Mouse (Mus musculus) v-Abl transformed pro-B cells (cell line): ENCODE results near the gene Palm2.

Experiments used
- in situ Hi-C, 2 experiments: fragments of 400-800 bp; cut with MboI; formaldehyde crosslinking; loops; one replicate each; pipeline ENCODE4 v1.15.1; 2025; ENCODE audit not compliant: unreplicated experiment in 2 of 2

Gene Palm2

DNA sequence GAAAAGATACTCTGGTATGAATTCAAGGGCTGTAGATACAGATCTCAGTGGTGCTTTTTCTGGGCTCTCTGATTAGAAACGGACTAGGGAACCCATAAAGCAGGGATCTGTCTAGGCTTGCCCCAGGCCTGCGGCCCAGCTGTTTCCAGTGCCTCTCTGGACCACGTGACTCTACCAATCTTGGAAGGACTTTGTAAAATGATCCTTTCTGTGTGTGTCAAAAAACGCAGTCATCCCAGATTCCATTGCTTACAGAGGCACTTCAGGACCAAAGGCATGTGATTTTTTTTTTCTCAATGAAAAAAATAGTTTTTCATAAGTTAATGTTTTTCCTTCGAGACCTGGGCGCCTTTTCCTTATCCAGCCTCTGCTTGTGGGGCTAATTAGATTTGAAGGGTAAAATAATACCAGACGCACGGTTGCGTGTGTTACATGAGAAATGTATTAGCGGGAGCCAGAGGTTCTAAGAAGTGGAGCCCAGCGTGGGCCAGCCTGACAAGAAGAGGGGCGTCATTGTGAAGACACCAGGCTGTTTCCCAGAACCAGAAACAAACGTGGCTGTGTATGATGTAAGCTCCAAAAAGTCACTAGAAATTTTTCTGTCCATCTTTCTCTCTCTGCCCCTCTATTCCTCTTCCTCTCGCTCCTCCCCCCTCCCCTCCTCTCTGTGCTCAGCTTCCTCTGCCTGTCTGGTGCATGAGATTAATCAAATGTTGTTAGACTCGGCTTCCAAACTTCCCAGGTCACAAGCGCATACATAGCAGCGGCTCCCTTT, 177.4 kb downstream of the Palm2 start:
- in situ Hi-C loops, result no loop called here

DNA sequence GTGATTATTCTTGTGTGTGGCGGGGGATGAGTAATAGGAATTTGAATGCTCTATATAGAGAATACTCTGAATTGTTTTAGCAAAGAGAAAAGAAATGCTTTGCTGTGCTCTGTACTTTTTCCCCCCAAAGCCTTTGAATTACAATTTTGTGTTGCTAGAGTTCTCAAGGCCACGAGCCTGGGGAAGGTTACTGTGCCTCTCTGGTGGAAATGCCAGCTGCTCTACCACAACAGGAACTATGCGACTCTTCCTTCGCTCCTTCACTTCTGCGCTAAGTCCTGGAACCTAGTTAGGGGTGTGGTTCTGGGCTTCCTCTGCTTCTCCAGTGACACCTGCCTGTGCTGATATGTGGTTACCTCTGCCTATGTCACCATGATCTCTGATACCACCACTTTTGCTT, 178.7 kb downstream of the Palm2 start:
- in situ Hi-C loops, result no loop called here

DNA sequence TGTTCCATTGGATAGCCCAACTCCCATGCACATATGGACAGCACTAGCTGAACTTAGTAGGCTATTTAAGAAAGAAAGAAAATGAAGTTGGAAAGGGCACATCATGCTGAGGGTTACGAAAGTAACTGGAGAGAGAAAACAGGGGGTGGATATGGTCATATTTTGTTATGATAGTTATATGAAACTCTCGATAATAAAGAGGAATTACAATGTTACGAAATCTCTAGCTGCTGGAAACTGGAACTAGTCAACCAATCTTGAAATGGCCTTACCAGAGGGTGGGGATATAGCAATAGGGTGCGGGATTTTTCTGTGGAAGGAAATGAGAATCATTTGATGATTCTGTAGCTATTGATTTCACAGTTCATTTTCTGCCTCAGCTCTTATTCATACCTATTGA, 180.6 kb downstream of the Palm2 start:
- in situ Hi-C loops, result no loop called here

DNA sequence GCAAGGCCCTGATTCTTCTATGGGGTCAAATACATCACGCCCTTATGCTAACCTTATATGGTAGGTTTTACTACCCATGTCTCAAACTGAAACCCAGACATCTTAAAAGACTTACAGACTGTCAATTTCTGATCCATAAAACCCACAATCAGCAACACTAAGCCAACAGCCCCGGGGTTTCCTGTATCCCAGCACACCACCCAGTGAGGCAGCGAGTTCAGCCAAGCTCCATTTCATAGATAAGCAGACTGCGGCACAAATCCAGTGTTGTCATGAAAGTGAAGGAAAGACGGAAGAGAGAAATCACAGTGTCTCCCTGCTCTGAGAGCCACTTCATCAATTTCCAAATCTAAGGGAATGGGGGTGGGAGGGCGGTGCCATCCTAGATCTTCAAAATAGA, 184.7 kb downstream of the Palm2 start:
- in situ Hi-C loops, result no loop called here

GRCm38 (mm10) chr4:57622816-57623215, 188.8 kb downstream of the Palm2 start:
- in situ Hi-C loops, result no loop called here

GRCm38 (mm10) chr4:57624819-57625218, 190.8 kb downstream of the Palm2 start:
- in situ Hi-C loops, result loop anchor here in 1 of 2 experiments (25.0 kb wide), 1 partner anchor 887 kb away; no protein-coding TSS in a partner anchor

DNA sequence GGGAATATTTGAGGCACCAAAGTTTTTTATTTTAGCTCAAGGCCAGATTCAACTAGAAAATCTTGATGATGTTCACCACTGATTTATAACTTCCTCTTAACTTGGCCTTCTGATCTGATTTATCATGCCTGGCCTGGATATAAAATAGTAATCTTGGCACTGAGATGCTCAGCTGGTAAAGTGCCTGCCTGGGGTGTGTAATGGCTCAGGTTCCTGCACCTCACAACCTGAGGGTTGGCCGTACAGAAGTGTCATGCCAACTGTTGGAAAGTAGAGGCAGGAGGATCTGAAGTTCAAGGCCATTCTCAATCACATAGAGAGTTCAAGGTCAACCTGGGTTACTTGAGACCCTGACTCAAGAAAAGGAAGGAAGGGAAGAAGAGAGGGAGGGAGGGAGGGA, 191.3 kb downstream of the Palm2 start:
- in situ Hi-C loops, result loop anchor here in 1 of 2 experiments (25.0 kb wide), 1 partner anchor 887 kb away; no protein-coding TSS in a partner anchor

- in situ Hi-C loops, result loop anchor here in 1 of 2 experiments (25.0 kb wide), 1 partner anchor 887 kb away; no protein-coding TSS in a partner anchor
Observed at GRCm38 (mm10) chr4:57625756-57626155, 191.7 kb downstream of the Palm2 start.

DNA sequence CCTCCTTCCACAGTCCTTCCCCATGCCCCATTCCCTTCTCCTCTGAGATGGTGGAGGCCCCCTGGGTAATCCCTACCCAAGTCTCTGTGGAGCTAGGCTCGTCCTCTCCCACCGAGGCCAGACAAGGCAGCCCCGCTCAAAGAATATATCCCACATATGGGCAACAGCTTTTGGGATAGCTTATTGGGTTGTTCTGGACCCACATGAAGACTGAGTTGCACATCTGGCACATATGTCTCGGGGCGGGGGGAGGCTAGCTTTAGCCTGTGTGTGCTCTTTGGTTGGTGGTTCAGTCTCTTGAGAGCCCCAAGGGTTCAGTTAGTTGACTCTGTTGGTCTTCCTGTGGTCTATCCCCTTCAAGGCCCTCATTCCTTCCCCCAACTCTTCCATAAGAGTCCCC, 192.9 kb downstream of the Palm2 start:
- in situ Hi-C loops, result loop anchor here in 1 of 2 experiments (25.0 kb wide), 1 partner anchor 885 kb away; no protein-coding TSS in a partner anchor

DNA sequence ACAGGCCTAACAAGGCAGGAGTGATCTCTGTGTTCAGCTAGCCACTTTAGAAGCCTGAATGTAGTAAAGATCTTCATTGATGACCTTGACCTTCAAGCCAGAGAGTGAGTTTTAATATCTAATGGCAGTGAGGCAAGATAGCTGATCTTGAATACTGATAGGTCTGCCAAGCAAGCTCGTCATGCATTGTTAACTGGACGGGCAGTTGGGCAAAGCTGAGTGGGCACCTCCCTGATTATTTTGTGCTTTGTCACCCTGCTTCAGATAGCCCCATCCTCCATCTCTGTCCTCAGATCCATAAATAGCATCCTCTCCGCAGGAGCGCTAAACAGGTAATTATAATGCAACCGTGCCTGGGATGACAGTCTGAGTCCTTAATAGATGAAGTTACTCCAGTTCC, 198.3 kb downstream of the Palm2 start:
- in situ Hi-C loops, result loop anchor here in 1 of 2 experiments (25.0 kb wide), 1 partner anchor 880 kb away; no protein-coding TSS in a partner anchor

DNA sequence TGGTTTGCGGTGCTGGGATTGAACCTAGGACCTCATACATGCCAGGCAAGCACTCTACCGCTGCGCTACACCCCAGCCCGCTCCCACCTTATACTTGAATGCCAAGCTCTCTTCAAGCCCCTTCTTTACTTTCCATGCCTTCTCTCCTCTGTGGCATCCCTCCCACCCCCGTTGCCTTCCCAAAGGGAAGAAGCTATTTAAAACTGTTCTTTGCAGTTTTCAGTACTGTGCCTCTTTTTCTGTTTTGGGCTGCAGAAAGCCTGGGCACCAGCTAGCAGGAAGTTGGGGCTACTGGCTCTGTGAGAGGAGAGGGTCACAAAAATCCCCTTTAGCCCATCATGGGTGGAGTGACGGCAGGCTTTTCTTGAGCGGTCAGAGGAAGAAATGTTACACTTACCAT, 199.0 kb downstream of the Palm2 start:
- in situ Hi-C loops, result loop anchor here in 1 of 2 experiments (25.0 kb wide), 1 partner anchor 879 kb away; no protein-coding TSS in a partner anchor

- in situ Hi-C loops, result loop anchor here in 1 of 2 experiments (25.0 kb wide), 1 partner anchor 877 kb away; no protein-coding TSS in a partner anchor
Observed at GRCm38 (mm10) chr4:57634956-57635355, 200.9 kb downstream of the Palm2 start.

DNA sequence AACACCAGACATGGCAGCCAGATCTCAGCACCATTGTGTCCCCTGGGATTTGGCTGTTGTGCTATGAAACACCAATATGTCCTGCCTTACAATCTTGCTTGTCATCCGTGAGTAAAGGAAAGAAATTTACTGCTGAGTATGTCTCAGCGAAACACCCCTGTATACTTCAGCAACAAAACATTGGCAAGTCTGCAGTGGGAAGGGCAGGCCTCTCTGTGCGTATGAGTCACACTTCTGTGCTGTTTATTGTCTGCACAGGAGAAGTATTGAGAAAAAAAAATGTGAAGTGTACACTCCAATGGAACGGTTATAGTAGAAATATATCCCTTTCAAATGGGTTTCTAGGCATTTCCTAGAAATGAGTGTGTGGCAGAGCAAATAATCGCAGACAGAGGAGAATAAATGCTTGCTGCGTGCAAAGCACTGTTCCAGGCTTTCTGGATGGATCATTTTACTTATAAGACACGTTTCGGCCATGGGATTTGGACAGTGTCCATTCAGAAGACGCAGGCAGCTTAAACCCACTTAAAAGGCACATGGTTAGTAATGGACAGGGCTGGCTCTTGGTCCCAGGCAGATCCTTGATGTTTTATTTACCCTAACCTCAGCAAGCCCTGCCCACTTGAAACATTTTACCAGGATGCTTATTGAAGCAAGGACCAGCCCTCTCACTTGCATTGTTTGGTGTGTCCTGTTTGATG, 202.9 kb downstream of the Palm2 start:
- in situ Hi-C loops, result loop anchor here in 1 of 2 experiments (25.0 kb wide), 1 partner anchor 875 kb away; no protein-coding TSS in a partner anchor

DNA sequence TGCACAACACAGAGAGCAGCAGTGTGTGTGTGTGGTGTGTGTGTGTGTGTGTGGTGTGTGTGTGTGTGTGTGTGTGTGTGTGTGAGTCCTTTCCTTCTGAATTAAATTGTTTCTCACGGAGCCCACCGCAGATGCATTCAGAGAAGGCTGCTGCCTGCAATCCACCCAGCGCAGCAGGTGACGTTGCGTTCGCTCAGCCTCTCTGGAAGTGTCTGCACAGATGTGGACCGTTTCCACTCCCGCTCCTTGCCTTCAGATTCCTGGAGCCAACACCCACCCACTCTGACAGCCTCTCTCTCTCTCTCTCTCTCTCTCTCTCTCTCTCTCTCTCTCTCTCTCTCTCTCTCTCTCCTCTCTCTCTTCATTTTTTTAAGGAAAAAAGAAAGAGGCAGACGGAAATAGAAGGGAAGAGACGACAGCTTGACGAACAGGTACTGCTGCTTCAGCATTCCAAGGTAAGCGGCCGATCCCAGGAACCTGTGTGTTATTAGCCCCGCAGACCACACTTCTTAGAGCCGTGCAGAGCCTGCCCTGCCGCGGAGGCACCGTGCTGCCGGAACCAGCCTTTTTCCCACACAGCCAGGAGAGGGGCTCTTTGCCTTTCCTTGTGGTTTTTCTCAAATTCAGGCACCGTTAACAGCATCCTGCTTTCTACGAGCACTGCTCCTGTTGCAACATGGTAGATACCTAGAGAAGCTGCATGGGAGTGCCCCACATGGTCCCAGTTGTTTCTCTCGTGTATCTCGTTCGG, 203.8 kb downstream of the Palm2 start:
- in situ Hi-C loops, result loop anchor here in 1 of 2 experiments (25.0 kb wide), 1 partner anchor 874 kb away; no protein-coding TSS in a partner anchor

GRCm38 (mm10) chr4:57638941-57639340, 204.9 kb downstream of the Palm2 start:
- in situ Hi-C loops, result loop anchor here in 1 of 2 experiments (25.0 kb wide), 1 partner anchor 873 kb away; no protein-coding TSS in a partner anchor

- in situ Hi-C loops, result loop anchor here in 1 of 2 experiments (25.0 kb wide), 1 partner anchor 872 kb away; no protein-coding TSS in a partner anchor
Observed at GRCm38 (mm10) chr4:57640222-57640621, 206.2 kb downstream of the Palm2 start.

DNA sequence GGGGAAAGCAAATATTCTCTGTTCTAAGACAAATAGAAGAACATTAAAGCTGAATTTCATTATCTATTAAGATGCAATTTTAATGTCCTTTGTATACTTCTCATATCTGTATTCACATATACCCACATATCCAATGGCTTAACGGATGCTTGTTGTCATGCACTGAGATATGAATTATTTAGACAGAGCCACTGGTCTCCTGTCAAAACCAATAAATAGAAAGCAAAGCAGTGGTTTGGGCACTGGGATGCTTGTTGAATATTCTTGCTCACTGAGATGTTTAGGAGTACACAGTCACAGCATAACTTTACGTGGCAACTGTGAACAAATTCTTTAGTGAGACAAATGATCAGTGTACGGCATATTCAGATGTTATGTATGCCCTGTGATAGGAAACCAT, 206.9 kb downstream of the Palm2 start:
- in situ Hi-C loops, result loop anchor here in 1 of 2 experiments (25.0 kb wide), 1 partner anchor 871 kb away; no protein-coding TSS in a partner anchor

DNA sequence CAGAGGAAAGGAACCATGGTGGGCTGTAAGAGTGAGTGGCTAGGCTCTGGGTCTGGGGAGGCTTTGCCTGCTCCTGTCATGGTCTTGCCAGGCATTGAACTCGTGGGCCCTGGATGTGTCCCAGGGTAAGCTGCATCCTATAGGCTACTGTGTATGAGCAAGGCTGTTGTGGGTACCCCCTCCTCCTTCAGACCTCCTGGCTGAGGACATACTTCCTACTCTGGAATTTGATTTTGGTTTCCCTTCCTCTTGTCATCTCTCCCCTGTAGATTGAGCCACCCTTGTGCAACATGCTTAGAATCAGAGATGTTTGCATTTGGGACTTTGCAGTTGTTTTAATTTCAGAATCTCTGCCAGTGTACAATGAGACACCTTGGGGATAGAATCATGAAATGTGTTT, 216.9 kb downstream of the Palm2 start:
- in situ Hi-C loops, result loop anchor here in 1 of 2 experiments (25.0 kb wide), 1 partner anchor 586 kb away; no protein-coding TSS in a partner anchor

DNA sequence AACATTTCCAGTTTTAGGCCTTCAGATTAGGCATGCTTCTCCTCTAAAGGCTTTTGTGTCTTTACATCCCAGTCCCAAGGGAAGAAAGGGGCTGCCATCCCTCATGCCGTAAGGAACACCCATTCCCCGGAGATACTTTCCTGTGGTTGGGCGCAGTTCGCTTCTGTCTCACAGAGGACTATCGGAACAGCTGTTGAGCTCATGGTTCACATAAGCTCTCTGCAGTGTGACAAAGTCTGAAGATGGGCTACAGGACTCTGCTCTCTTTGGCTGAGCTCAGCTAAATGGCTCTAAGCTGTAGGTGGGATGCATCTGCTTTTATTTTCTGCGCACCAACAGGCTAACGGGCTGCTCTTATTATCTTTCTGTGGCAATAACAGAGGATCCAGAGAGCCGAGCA, 217.5 kb downstream of the Palm2 start:
- in situ Hi-C loops, result loop anchor here in 1 of 2 experiments (25.0 kb wide), 1 partner anchor 586 kb away; no protein-coding TSS in a partner anchor
